Mouse (Mus musculus) mesoderm, embryonic 11.5 days (tissue): ENCODE data around the gene Rptor.

Experiments used
- DNase-seq: peaks from one replicate; pipeline ENCODE4 v3.0.0-alpha.2; 2012; ENCODE audit warnings: low read depth, low spot score

Gene Rptor

GRCm38 (mm10) chr11:119855999-119856398 is 253.3 kb downstream of the Rptor start:
- DNase-seq = no peak

GRCm38 (mm10) chr11:119862523-119863299 is 260.0 kb downstream of the Rptor start:
- no peak for DNase-seq

- DNase-seq = peak; percentile 40
Observed at GRCm38 (mm10) chr11:119863421-119863821, 260.7 kb downstream of the Rptor start.

- no peak for DNase-seq
Observed at GRCm38 (mm10) chr11:119866837-119867236, 264.1 kb downstream of the Rptor start.

- no peak for DNase-seq
Observed at GRCm38 (mm10) chr11:119868138-119868537, 265.4 kb downstream of the Rptor start.

GRCm38 (mm10) chr11:119868556-119868955 is 265.9 kb downstream of the Rptor start:
- no peak for DNase-seq

GRCm38 (mm10) chr11:119871141-119871540 is 268.4 kb downstream of the Rptor start:
- DNase-seq = no peak

- no peak for DNase-seq
Observed at GRCm38 (mm10) chr11:119873643-119874042, 270.9 kb downstream of the Rptor start.

- no peak for DNase-seq
Observed at GRCm38 (mm10) chr11:119874841-119875240, 272.1 kb downstream of the Rptor start.

GRCm38 (mm10) chr11:119875685-119876084 is 273.0 kb downstream of the Rptor start:
- no peak for DNase-seq

GRCm38 (mm10) chr11:119877124-119877523 is 274.4 kb downstream of the Rptor start:
- DNase-seq = no peak

- no peak for DNase-seq
Observed at GRCm38 (mm10) chr11:119879573-119879972, 276.9 kb downstream of the Rptor start.

- no peak for DNase-seq
Observed at GRCm38 (mm10) chr11:119883646-119884045, 280.9 kb downstream of the Rptor start.

GRCm38 (mm10) chr11:119889966-119890365 is 287.3 kb downstream of the Rptor start:
- DNase-seq = no peak

- DNase-seq = no peak
Observed at GRCm38 (mm10) chr11:119891601-119892215, 289.0 kb downstream of the Rptor start.

GRCm38 (mm10) chr11:119893667-119894236 is 291.0 kb downstream of the Rptor start:
- DNase-seq = no peak

GRCm38 (mm10) chr11:119894634-119895033 is 291.9 kb downstream of the Rptor start:
- no peak for DNase-seq

GRCm38 (mm10) chr11:119897041-119897440 is 294.3 kb downstream of the Rptor start:
- peak; percentile 23 for DNase-seq

- DNase-seq = no peak
Observed at GRCm38 (mm10) chr11:119898976-119899375, 296.3 kb downstream of the Rptor start.

GRCm38 (mm10) chr11:119901174-119901573 is 298.5 kb downstream of the Rptor start:
- DNase-seq = no peak

GRCm38 (mm10) chr11:119902891-119903290 is 300.2 kb downstream of the Rptor start:
- DNase-seq = no peak

GRCm38 (mm10) chr11:119904621-119905286 is 302.0 kb downstream of the Rptor start:
- DNase-seq = peak; percentile 88
